Mouse (Mus musculus): ENCODE measurements at regions not wholly inside any gene's neighbourhood (a gene's known extent, or its start where the extent isn't known, plus 50 kb on each side); places are given as distances from the start of the nearest gene placed in this dataset.

GRCm38 (mm10) chr3:136491683-136492082, 165.8 kb upstream of the Bank1 start:
- no peak for TF ChIP-seq GATA1 (IDR thresholded peaks at IDR 0.05; ENCODE audit: borderline replicate concordance, low read length)
- no peak for TF ChIP-seq FLI1 (IDR thresholded peaks at IDR 0.05; ENCODE audit: low read length)

Data from megakaryocyte, embryonic 14.5 days (primary cell).